Mouse (Mus musculus) urinary bladder, adult 2 months (tissue): ENCODE data around the gene Csf2rb2. TPM values are rescaled to one million over a fixed set of nuclear protein-coding genes. Genes with fewer than 3 reads are reported as not detected.
"Not testable (repeated sequence)": the region's sequence is repeated elsewhere in the genome, so short reads cannot be mapped to it uniquely, and the experiment has no call there.

Experiments used
- DNase-seq: peaks from one replicate; pipeline ENCODE4 v3.0.0; 2022; ENCODE audit warnings: low spot score
- polyA plus RNA-seq: library from polyadenylated mRNA; depleted of rRNA; stranded (reverse); fragments of >200 nt; gene quantifications from 2 replicates; pipeline ENCODE4 v1.2.3, GENCODE M21; 2012; rRNA removed

Gene Csf2rb2
- polyA plus RNA-seq, 1 experiment: 6.5 TPM

GRCm38 (mm10) chr15:78257326-78258050 is 48.0 kb downstream of the Csf2rb2 start:
- DNase-seq: peak; percentile 37

GRCm38 (mm10) chr15:78256602-78257259 is 48.8 kb downstream of the Csf2rb2 start:
- DNase-seq: not testable (repeated sequence)

- DNase-seq: no peak
Observed at GRCm38 (mm10) chr15:78254751-78255150, 50.8 kb downstream of the Csf2rb2 start.

GRCm38 (mm10) chr15:78248410-78248809 is 57.1 kb downstream of the Csf2rb2 start:
- no peak for DNase-seq

- DNase-seq: no peak
Observed at GRCm38 (mm10) chr15:78247659-78248058, 57.9 kb downstream of the Csf2rb2 start.

GRCm38 (mm10) chr15:78246143-78247116 is 59.1 kb downstream of the Csf2rb2 start:
- DNase-seq: no peak

- DNase-seq: no peak
Observed at GRCm38 (mm10) chr15:78244695-78245492, 60.6 kb downstream of the Csf2rb2 start, which contains the start of gene Ncf4. Ncf4 (plus strand) TSS chr15:78244801.

GRCm38 (mm10) chr15:78243774-78244173 is 61.7 kb downstream of the Csf2rb2 start:
- no peak for DNase-seq

- DNase-seq: no peak
Observed at GRCm38 (mm10) chr15:78243061-78243460, 62.5 kb downstream of the Csf2rb2 start.

- no peak for DNase-seq
Observed at GRCm38 (mm10) chr15:78241335-78241734, 64.2 kb downstream of the Csf2rb2 start.

GRCm38 (mm10) chr15:78239956-78240617 is 65.4 kb downstream of the Csf2rb2 start:
- DNase-seq: no peak

GRCm38 (mm10) chr15:78239453-78239852 is 66.1 kb downstream of the Csf2rb2 start:
- no peak for DNase-seq

GRCm38 (mm10) chr15:78234823-78235509 is 70.6 kb downstream of the Csf2rb2 start:
- no peak for DNase-seq

Other genes with a start within 250 kb of the Csf2rb2 start
- gene Cacng2, start 185.7 kb downstream of the Csf2rb2 start, polyA plus RNA-seq: not detected in 2 replicates
- 32.3 and 33.5 TPM in 2 replicates for gene Ift27, start 131.6 kb downstream of the Csf2rb2 start, polyA plus RNA-seq
- 0.07 TPM in 1 of 2 replicates, not detected in the other for gene Pvalb, start 99.3 kb downstream of the Csf2rb2 start, polyA plus RNA-seq
- 14.7 and 24.4 TPM in 2 replicates for gene Ncf4, start 60.9 kb downstream of the Csf2rb2 start, polyA plus RNA-seq
- gene Csf2rb, start 20.0 kb upstream of the Csf2rb2 start, polyA plus RNA-seq: 5.9 and 6.8 TPM in 2 replicates
- 0.07 TPM in 1 of 2 replicates, not detected in the other for gene Tex33, start 90.2 kb upstream of the Csf2rb2 start, polyA plus RNA-seq
- gene Tst, start 100.2 kb upstream of the Csf2rb2 start, polyA plus RNA-seq: 31.3 and 37.1 TPM in 2 replicates
- 80.2 and 82.5 TPM in 2 replicates for gene Mpst, start 100.7 kb upstream of the Csf2rb2 start, polyA plus RNA-seq
- 121 and 128 TPM in 2 replicates for gene Kctd17, start 122.8 kb upstream of the Csf2rb2 start, polyA plus RNA-seq
- gene Tmprss6, start 162.9 kb upstream of the Csf2rb2 start, polyA plus RNA-seq: 0.56 and 0.91 TPM in 2 replicates
- gene Il2rb, start 189.6 kb upstream of the Csf2rb2 start, polyA plus RNA-seq: 3.6 and 3.8 TPM in 2 replicates
- 29.8 and 36.9 TPM in 2 replicates for gene C1qtnf6, start 225.7 kb upstream of the Csf2rb2 start, polyA plus RNA-seq
- 0.07 and 0.11 TPM in 2 replicates for gene Sstr3, start 239.0 kb upstream of the Csf2rb2 start, polyA plus RNA-seq